Mouse (Mus musculus): ENCODE data around the gene Nkx6-1. TPM values are rescaled to one million over a fixed set of nuclear protein-coding genes. Genes with fewer than 3 reads are reported as not detected.

Gene Nkx6-1
- total and polyA plus RNA-seq, 3 experiments: not detected

DNA sequence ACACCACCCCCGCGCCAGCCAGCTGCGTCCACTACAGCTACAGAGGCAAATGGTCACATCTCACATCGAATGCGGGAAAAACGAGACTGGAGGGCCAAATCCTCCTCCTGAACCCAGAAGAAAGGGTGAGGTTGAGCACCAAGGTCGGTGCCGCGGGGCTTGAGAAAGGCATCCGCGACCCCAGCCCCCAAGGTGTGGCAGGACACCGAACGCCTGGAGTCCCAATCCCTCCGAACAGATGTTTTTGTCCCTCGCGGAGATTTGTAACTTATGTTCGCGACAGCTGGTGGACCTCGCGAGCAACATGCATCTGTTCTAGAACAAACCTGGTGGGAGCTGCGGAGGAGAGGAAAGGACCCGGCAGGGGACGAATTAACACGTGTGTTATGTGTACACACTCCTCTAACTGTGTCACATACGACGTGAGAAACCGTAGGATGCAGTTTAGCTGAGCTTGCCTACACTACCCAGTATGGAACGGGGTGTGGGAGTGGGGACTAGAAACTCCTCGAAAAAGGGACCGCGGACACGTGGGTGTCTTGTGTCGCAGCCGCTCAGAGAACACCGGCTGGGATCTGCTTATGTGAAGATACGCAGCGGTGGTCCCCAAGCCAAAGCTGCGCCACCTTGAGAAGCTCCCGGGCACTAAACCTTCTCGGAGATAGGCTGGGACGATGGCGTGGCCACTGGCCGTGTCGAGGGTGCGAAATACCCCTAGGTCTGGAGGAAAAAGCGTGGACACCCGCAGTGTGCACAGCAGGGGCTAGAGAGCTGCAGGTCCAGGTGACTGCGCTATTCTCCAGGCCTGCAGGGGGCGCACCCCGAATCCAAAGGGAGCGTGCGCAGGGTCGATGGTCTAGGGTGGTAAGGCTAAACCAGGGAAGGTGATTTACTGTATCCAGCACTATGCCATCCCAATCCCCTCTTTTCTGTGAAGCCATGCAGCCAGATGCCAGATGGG lies 16.8 kb downstream of the Nkx6-1 start:
- no peak for DNase-seq (ENCODE audit: extremely low read depth)
- peaks cover 73% of the 10 kb centered on the region for H3K9me3 ChIP-seq (replicated peaks; ENCODE audit: low read length)
- H3K27ac ChIP-seq (ENCODE audit: insufficient read depth, low read depth): no peak overlapping the region
- no peaks in the 10 kb centered on the region for H3K79me2 ChIP-seq (replicated peaks; ENCODE audit: control insufficient read depth, extremely low read depth, insufficient read depth, poor library complexity, severe bottlenecking)
- in situ Hi-C loops (cut with MboI; ENCODE audit: low pct_ligation_motif_present, low pct_unique_long_range_greater_than_20kb, low sequenced_read_pairs): no loop called here
- H3K4me3 ChIP-seq (replicated peaks in 1 of 3; ENCODE audit: low read depth in 2 of 3, low read length in 2 of 3, poor library complexity in 1 of 3): no peak overlapping the region
- no peak overlapping the region for H3K4me2 ChIP-seq (ENCODE audit: insufficient read depth, low read depth, poor library complexity, severe bottlenecking)
- H3K36me3 ChIP-seq (replicated peaks in 1 of 2; ENCODE audit: control insufficient read depth in 1 of 2, insufficient read depth in 1 of 2, low read length in 1 of 2): no peaks in the 10 kb centered on the region
- no peaks in the 10 kb centered on the region for H3K4me1 ChIP-seq (ENCODE audit: control insufficient read depth in 1 of 2, insufficient read depth in 2 of 2)
- TF ChIP-seq HCFC1 (IDR thresholded peaks at IDR 0.05; ENCODE audit: low read depth, low read length): no peak
- TF ChIP-seq CTCF (conservative IDR thresholded peaks at IDR 0.05 in 1 of 2, IDR thresholded peaks at IDR 0.05 in 1 of 2; ENCODE audit: low read depth in 2 of 2, low read length in 2 of 2): no peak
- no peak for TF ChIP-seq JUND (conservative IDR thresholded peaks at IDR 0.05; ENCODE audit: low read depth, low read length)
- TF ChIP-seq MEF2A (IDR thresholded peaks at IDR 0.05; ENCODE audit: borderline replicate concordance, low read depth, low read length): no peak
- no peak for TF ChIP-seq ELF1 (IDR thresholded peaks at IDR 0.05; ENCODE audit: low read depth, low read length)
- TF ChIP-seq CHD2 (IDR thresholded peaks at IDR 0.05; ENCODE audit: low read length): no peak
- no peak for TF ChIP-seq SMC3 (IDR thresholded peaks at IDR 0.05; ENCODE audit: low read depth, low read length)
- no peak for TF ChIP-seq ZMIZ1 (IDR thresholded peaks at IDR 0.05; ENCODE audit: low read depth, low read length)
- TF ChIP-seq TBP (conservative IDR thresholded peaks at IDR 0.05; ENCODE audit: low read depth, low read length): no peak
- no peak for TF ChIP-seq BHLHE40 (IDR thresholded peaks at IDR 0.05; ENCODE audit: low read depth, low read length)
- dilution Hi-C loops (cut with MboI; ENCODE audit: extremely low pct_ligation_motif_present, extremely low pct_unique_long_range_greater_than_20kb, low sequenced_read_pairs): no loop called here
- no peaks in the 10 kb centered on the region for H3K27me3 ChIP-seq (replicated peaks)
- H3K9ac ChIP-seq (ENCODE audit: insufficient read depth, low read depth): no peak overlapping the region

DNA sequence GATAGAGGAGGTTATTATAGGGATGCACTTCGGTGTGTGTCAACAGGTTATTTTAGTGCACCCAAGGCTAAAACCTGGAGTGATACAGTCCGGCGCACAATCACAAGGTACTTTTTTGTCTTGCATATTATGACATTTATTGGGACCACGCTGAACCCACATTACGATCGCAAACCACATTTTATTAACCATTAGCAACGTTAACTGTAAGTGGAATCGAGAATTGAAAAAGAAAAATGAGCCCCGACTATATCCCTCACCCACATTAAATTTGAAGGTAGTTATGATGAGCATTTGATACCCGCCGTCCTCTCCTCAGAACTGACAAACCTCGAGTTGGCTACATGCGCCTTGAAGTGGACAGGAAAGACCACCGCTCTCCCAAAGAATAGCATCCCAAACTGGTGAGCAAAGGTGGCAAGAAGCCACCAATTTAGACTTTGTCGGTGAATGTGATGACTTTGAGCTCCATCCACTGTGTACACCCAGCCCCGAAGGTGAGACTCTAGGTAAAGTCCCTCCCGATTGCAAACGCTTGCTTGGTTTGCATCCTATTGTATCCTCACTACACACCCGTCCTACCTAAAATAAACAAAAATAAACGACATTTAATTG lies 17.7 kb downstream of the Nkx6-1 start:
- dilution Hi-C loops (cut with MboI; ENCODE audit: extremely low pct_ligation_motif_present, extremely low pct_unique_long_range_greater_than_20kb, low sequenced_read_pairs) (no loop called here), in situ Hi-C loops (cut with MboI; ENCODE audit: low pct_ligation_motif_present, low pct_unique_long_range_greater_than_20kb, low sequenced_read_pairs) (no loop called here)
- Histone ChIP-seq H3K9me3 (replicated peaks; ENCODE audit: low read length) (peaks cover 76% of the 10 kb centered on the region), H3K9ac (ENCODE audit: insufficient read depth, low read depth) (no peak overlapping the region), H3K36me3 (replicated peaks in 1 of 2; ENCODE audit: control insufficient read depth in 1 of 2, insufficient read depth in 1 of 2, low read length in 1 of 2) (no peaks in the 10 kb centered on the region), H3K27ac (ENCODE audit: insufficient read depth, low read depth) (no peak overlapping the region), H3K27me3 (replicated peaks) (no peaks in the 10 kb centered on the region), H3K79me2 (replicated peaks; ENCODE audit: control insufficient read depth, extremely low read depth, insufficient read depth, poor library complexity, severe bottlenecking) (no peaks in the 10 kb centered on the region), H3K4me3 (replicated peaks in 1 of 3; ENCODE audit: low read depth in 2 of 3, low read length in 2 of 3, poor library complexity in 1 of 3) (no peak overlapping the region), H3K4me1 (ENCODE audit: control insufficient read depth in 1 of 2, insufficient read depth in 2 of 2) (no peaks in the 10 kb centered on the region), H3K4me2 (ENCODE audit: insufficient read depth, low read depth, poor library complexity, severe bottlenecking) (no peak overlapping the region)
- DNase-seq (ENCODE audit: extremely low read depth): no peak
- TF ChIP-seq JUND (conservative IDR thresholded peaks at IDR 0.05; ENCODE audit: low read depth, low read length) (no peak), USF1 (IDR thresholded peaks at IDR 0.05; ENCODE audit: low read depth, low read length) (no peak), USF2 (conservative IDR thresholded peaks at IDR 0.05; ENCODE audit: low read depth, low read length) (no peak), MAZ (IDR thresholded peaks at IDR 0.05; ENCODE audit: low read depth, low read length) (no peak), E2F4 (IDR thresholded peaks at IDR 0.05; ENCODE audit: insufficient replicate concordance, low read depth, low read length) (no peak), JUN (IDR thresholded peaks at IDR 0.05; ENCODE audit: insufficient read depth, low read depth, low read length) (no peak), RCOR1 (conservative IDR thresholded peaks at IDR 0.05; ENCODE audit: low read depth, low read length) (no peak), MAX (IDR thresholded peaks at IDR 0.05; ENCODE audit: low read length) (no peak), ZKSCAN1 (IDR thresholded peaks at IDR 0.05; ENCODE audit: borderline replicate concordance, low read depth, low read length) (no peak)

Data from CH12.LX (cell line).